Mouse (Mus musculus): ENCODE results near the gene Gm5152. TPM values are rescaled to one million over a fixed set of nuclear protein-coding genes. Genes with fewer than 3 reads are reported as not detected.
"Not testable (repeated sequence)": the region's sequence is repeated elsewhere in the genome, so short reads cannot be mapped to it uniquely, and the experiment has no call there.

Gm5152 gene
- total RNA-seq (2022) = not detected

DNA sequence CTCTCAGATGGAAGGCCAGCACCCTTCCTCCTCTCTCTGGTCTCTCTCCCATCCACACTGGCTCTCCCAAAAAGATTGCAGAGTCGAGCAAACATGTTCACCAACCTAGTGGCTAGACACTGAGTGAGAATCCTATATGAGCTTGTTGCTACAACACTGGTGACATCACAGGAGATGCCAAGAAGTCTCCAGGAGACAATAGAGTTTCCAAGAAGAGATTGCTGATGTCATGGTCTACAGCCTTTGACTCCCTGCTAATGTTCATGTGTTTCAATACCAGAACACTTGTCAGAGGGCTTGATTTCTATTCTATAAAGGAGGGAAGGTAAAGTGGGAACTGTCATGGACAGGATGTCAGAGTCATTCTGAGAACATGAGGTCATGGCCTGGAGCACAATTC, at the start of gene Gm5152:
TSS of gene Gm5152 (minus strand) at position 101 of the 400 bp plus-strand sequence.
- DNase-seq (ENCODE audit: low spot score in 2 of 2) = not testable (repeated sequence)

- DNase-seq (ENCODE audit: low spot score in 2 of 2) = not testable (repeated sequence)
Observed at GRCm38 (mm10) chr5:10254768-10255167, 8.4 kb upstream of the Gm5152 start.

GRCm38 (mm10) chr5:10245770-10246169, 556 bp downstream of the Gm5152 start:
- DNase-seq (ENCODE audit: low spot score in 2 of 2) = not testable (repeated sequence)

DNA sequence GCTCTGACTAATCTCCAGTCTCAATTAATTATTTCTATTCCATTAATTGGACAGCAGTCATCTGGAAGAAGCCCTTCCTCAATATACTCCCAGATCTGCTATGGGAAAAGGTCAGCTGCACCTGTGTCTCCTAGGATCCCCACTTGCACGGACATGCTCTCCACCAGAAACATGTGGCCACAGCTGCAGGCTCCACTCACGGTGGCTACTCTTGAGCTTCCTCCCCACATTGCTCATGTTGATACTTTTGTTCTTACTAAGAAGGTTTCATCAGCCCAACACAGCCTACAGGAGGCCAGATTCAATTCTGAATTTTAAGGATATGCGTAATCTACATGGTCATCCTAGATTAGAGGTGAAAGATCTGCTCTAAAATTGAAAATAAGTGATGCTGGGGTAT, 5.9 kb downstream of the Gm5152 start:
- DNase-seq (ENCODE audit: low spot score in 2 of 2) = not testable (repeated sequence)

- no peak for DNase-seq (ENCODE audit: low spot score in 2 of 2)
Observed at GRCm38 (mm10) chr5:10220317-10220716, 26.0 kb downstream of the Gm5152 start.

DNA sequence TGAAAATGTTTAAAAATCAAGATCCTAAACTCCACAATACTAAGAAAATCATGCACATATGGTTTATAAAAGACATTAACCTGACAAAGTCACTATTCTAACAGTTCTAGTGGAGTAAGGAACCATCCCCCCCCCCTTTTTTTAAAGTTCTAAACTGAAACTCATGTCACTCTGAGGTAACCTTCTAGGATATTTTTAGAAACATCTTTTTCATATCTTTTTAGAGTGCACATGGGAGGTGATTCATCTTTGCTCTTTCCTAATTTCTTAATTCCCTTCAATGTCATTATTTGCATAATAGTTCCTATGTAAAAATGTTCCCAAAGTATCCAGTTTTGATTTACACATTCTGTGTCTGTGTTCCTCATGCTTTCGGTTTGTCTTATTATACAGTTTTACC, 43.3 kb downstream of the Gm5152 start:
- no peak for DNase-seq (ENCODE audit: low spot score in 2 of 2)

DNA sequence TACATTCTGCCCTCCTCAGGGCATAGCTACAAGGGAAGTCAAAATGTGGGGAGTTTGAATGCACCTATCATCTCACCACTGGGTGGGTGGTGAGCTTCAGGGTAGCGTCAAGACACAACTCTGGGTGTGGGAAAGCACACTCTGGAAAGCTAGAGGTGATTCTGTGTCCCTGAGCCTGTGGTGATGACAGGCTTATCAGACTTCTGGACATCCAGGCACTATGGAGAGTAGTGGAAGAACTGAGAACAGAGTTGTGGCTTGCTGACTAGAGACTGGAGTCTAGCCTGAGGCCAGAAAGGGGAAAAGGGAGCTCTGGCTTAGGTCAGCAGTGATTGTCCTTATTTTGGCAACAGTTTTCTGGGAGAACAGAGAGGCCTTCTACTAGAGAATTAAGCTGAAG, 49.4 kb downstream of the Gm5152 start:
- DNase-seq (ENCODE audit: low spot score in 2 of 2) = no peak

Data from layer of hippocampus, adult 8-10 months (tissue).